ENCODE assay signal across 9 mouse cellular contexts in the genomic region with DNA sequence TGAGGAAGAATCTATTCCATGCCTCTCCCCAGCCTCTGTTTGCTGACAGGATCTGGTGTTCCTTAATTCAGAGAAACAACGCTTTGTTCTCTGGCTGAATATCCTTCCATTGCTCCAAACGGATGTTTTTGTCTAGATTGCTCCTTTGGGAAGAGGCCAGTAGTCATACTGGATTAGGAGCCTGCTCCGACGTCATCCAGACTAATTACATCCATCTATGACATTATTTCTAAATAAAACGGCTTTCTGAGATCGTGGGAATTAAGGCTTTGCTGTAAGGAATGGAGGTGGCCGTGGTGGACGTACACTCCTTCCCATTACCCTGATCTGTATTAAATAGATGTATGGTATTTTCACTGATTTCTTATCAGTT. TPM values are rescaled to one million over a fixed set of nuclear protein-coding genes. Genes with fewer than 3 reads are reported as not detected.
DNase-seq lines count a peak whose midpoint lies in the region; ATAC-seq and TF ChIP-seq lines count a peak whose summit lies in the region.
"Had no signal": no experiment of that assay in that cellular context is flagged by ENCODE, and none has a peak within 500 bp of the region (broad histone marks: within the 10 kb centered on the region; RNA-seq: fewer than 3 reads in every experiment).

No protein-coding gene starts in this region.

- H3K27ac ChIP-seq in gastrocnemius, adult 2 months = peak overlapping the region; percentile 69
- no peak overlapping the region for H3K27ac ChIP-seq in midbrain, embryonic 12.5 days (replicated peaks)
- H3K27ac ChIP-seq in midbrain, embryonic 11.5 days (ENCODE audit: low read depth, low read length) = no peak overlapping the region
- 0 out of 2 replicates have a peak overlapping the region, but pooled peaks have one; percentile 5 for H3K27ac ChIP-seq in heart, embryonic 16.5 days (ENCODE audit: low read length)
- H3K27ac ChIP-seq in midbrain, postnatal 0 days (ENCODE audit: low read depth, low read length) = no peak overlapping the region
- H3K27ac ChIP-seq: macrophage had no signal

- peak overlapping the region; percentile 50 for H3K4me3 ChIP-seq in gastrocnemius, adult 2 months
- H3K4me3 ChIP-seq in midbrain, embryonic 12.5 days = no peak overlapping the region
- no peak overlapping the region for H3K4me3 ChIP-seq in midbrain, embryonic 11.5 days (ENCODE audit: low read depth, low read length)
- H3K4me3 ChIP-seq in heart, embryonic 16.5 days (ENCODE audit: low read length) = no peak overlapping the region
- H3K4me3 ChIP-seq in midbrain, postnatal 0 days (ENCODE audit: low read depth, low read length) = no peak overlapping the region

- intact Hi-C loops in gastrocnemius, adult 2 months (cut with DNase I) = no loop called here
- intact Hi-C loops in left cerebral cortex, postnatal 4 days (cut with DNase I) = no loop called here

- ATAC-seq in midbrain, embryonic 12.5 days (ENCODE audit: low FRiP score, low read depth) = no peak
- ATAC-seq in midbrain, embryonic 11.5 days (ENCODE audit: low FRiP score) = no peak
- no peak; the same call in 1 of the 2 replicates for ATAC-seq in heart, embryonic 16.5 days (replicated peaks; ENCODE audit: extremely low read depth, insufficient read depth, low FRiP score)
- ATAC-seq in midbrain, postnatal 0 days (ENCODE audit: low FRiP score) = no peak

- WGBS in midbrain, embryonic 12.5 days = 43% methylated on average over 8 of the region's 8 CpGs
- WGBS in midbrain, embryonic 11.5 days = 46% methylated on average over 8 of the region's 8 CpGs
- WGBS in heart, embryonic 16.5 days = 44% methylated on average over 8 of the region's 8 CpGs
- WGBS in midbrain, postnatal 0 days = 34% methylated on average over 8 of the region's 8 CpGs

- 0 out of 2 replicates have a peak, but pooled peaks cover 5% of the 10 kb centered on the region for H3K4me1 ChIP-seq in midbrain, embryonic 12.5 days
- H3K4me1 ChIP-seq in midbrain, embryonic 11.5 days (ENCODE audit: control insufficient read depth, insufficient read depth, low read length) = no peaks in the 10 kb centered on the region; the same call in 1 of the 2 replicates
- H3K4me1 ChIP-seq in heart, embryonic 16.5 days (ENCODE audit: control insufficient read depth, insufficient read depth, low read length) = peaks cover 20% of the 10 kb centered on the region
- H3K4me1 ChIP-seq in midbrain, postnatal 0 days (ENCODE audit: insufficient read depth, low read length) = no peaks in the 10 kb centered on the region

- no peak for TF ChIP-seq CTCF in gastrocnemius, adult 2 months (IDR thresholded peaks at IDR 0.05)
- TF ChIP-seq CTCF in midbrain, postnatal 0 days (IDR thresholded peaks at IDR 0.05) = no peak

- no peaks in the 10 kb centered on the region for H3K27me3 ChIP-seq in midbrain, embryonic 12.5 days
- no peaks in the 10 kb centered on the region for H3K27me3 ChIP-seq in midbrain, embryonic 11.5 days (ENCODE audit: control insufficient read depth, insufficient read depth, low read length)
- H3K27me3 ChIP-seq in heart, embryonic 16.5 days (ENCODE audit: control insufficient read depth, insufficient read depth, low read length) = no peaks in the 10 kb centered on the region; the same call in 1 of the 2 replicates
- no peaks in the 10 kb centered on the region for H3K27me3 ChIP-seq in midbrain, postnatal 0 days (ENCODE audit: insufficient read depth, low read length)

- no peaks in the 10 kb centered on the region for H3K9me3 ChIP-seq in midbrain, embryonic 12.5 days
- no peaks in the 10 kb centered on the region for H3K9me3 ChIP-seq in midbrain, embryonic 11.5 days (ENCODE audit: control insufficient read depth, low read length)
- no peaks in the 10 kb centered on the region for H3K9me3 ChIP-seq in heart, embryonic 16.5 days (replicated peaks; ENCODE audit: control insufficient read depth, low read length)
- no peaks in the 10 kb centered on the region for H3K9me3 ChIP-seq in midbrain, postnatal 0 days (ENCODE audit: low read length)

- no peaks in the 10 kb centered on the region for H3K36me3 ChIP-seq in midbrain, embryonic 12.5 days
- H3K36me3 ChIP-seq in midbrain, embryonic 11.5 days (ENCODE audit: control insufficient read depth, insufficient read depth, low read length) = no peaks in the 10 kb centered on the region
- H3K36me3 ChIP-seq in heart, embryonic 16.5 days (ENCODE audit: control insufficient read depth, insufficient read depth) = no peaks in the 10 kb centered on the region
- no peaks in the 10 kb centered on the region for H3K36me3 ChIP-seq in midbrain, postnatal 0 days (ENCODE audit: insufficient read depth, low read length)

- no peak for DNase-seq in gastrocnemius, adult 2 months
- no peak for DNase-seq in gastrocnemius, postnatal 4 days (ENCODE audit: low spot score in 2 of 2)
- no peak for DNase-seq in midbrain, embryonic 11.5 days (ENCODE audit: low spot score, missing footprints)
- DNase-seq in midbrain, postnatal 0 days (ENCODE audit: low spot score) = peak; percentile 10
- no peak for DNase-seq in cerebellum, adult 11 months
- no peak for DNase-seq in left cerebral cortex, postnatal 4 days

- no peak overlapping the region for H3K9ac ChIP-seq in midbrain, embryonic 12.5 days (replicated peaks)
- H3K9ac ChIP-seq in midbrain, embryonic 11.5 days (ENCODE audit: low read length) = no peak overlapping the region
- H3K9ac ChIP-seq in heart, embryonic 16.5 days (ENCODE audit: low read length) = no peak overlapping the region
- no peak overlapping the region for H3K9ac ChIP-seq in midbrain, postnatal 0 days (replicated peaks; ENCODE audit: low read length, poor library complexity, severe bottlenecking)

- H3K4me2 ChIP-seq in midbrain, embryonic 12.5 days (replicated peaks) = 0 out of 2 replicates have a peak overlapping the region, but pooled peaks have one; percentile 6
- H3K4me2 ChIP-seq in midbrain, embryonic 11.5 days = no peak overlapping the region
- peak overlapping the region; percentile 23; the same call in 1 of the 2 replicates for H3K4me2 ChIP-seq in heart, embryonic 16.5 days (ENCODE audit: low read depth, low read length)
- H3K4me2 ChIP-seq in midbrain, postnatal 0 days (ENCODE audit: low read depth, low read length, poor library complexity, severe bottlenecking) = no peak overlapping the region

RNA-seq across cellular contexts. Expression of gene Morf4l1, which starts 10.3 kb away (rescaled TPM):
- 100 to 1,000 TPM; 189 to 208 TPM for total RNA-seq in gastrocnemius, adult 2 months (2021)
- 100 to 1,000 TPM; 264 to 265 TPM for total RNA-seq in gastrocnemius, postnatal 4 days (2021)
- polyA plus RNA-seq in midbrain, embryonic 12.5 days (2016; fragmentation: Nextera tagmentation; extraction: Ambion mirVana) = 544 and 551 TPM in 2 replicates
- 573 and 605 TPM in 2 replicates for polyA plus RNA-seq in midbrain, embryonic 11.5 days (2014; fragmentation: Nextera tagmentation; extraction: Ambion mirVana)
- 294 and 363 TPM in 2 replicates for polyA plus RNA-seq in heart, embryonic 16.5 days (2015; fragmentation: Nextera tagmentation; extraction: Ambion mirVana)
- 241 and 283 TPM in 2 replicates for total RNA-seq in midbrain, postnatal 0 days (2014; rRNA removed)
- polyA plus RNA-seq in midbrain, postnatal 0 days (2015; fragmentation: Nextera tagmentation; extraction: Ambion mirVana) = 652 and 688 TPM in 2 replicates
- 100 to 1,000 TPM; 436 to 445 TPM for total RNA-seq in left cerebral cortex, postnatal 4 days (2021)

RNA-seq across cellular contexts. Expression of gene Adamts7, which starts 38.0 kb away (rescaled TPM):
- total RNA-seq in gastrocnemius, adult 2 months (2021) = under 1 TPM; 0.41 to 0.59 TPM
- 10 to 100 TPM; 13.2 to 15.5 TPM for total RNA-seq in gastrocnemius, postnatal 4 days (2021)
- 24.0 and 25.7 TPM in 2 replicates for polyA plus RNA-seq in midbrain, embryonic 12.5 days (2016; fragmentation: Nextera tagmentation; extraction: Ambion mirVana)
- 11.4 and 11.5 TPM in 2 replicates for polyA plus RNA-seq in midbrain, embryonic 11.5 days (2014; fragmentation: Nextera tagmentation; extraction: Ambion mirVana)
- polyA plus RNA-seq in heart, embryonic 16.5 days (2015; fragmentation: Nextera tagmentation; extraction: Ambion mirVana) = 8.7 and 9.3 TPM in 2 replicates
- 8.9 and 12.5 TPM in 2 replicates for total RNA-seq in midbrain, postnatal 0 days (2014; rRNA removed)
- 2.5 and 3.1 TPM in 2 replicates for polyA plus RNA-seq in midbrain, postnatal 0 days (2015; fragmentation: Nextera tagmentation; extraction: Ambion mirVana)
- 10 to 100 TPM in 1 of 2 experiments, 1 to 10 TPM in 1; 7.3 to 10.8 TPM for total RNA-seq in left cerebral cortex, postnatal 4 days (2021)
- polyA plus RNA-seq: macrophage had no signal

Comparison
In these comparisons a context has a peak if more than half of its experiments do, and no peak if none do; other contexts are left out.
1. H3K4me2 ChIP-seq: peak in midbrain, embryonic 12.5 days (single experiment) and heart, embryonic 16.5 days (single experiment); none in midbrain, embryonic 11.5 days (single experiment) and midbrain, postnatal 0 days (single experiment).
2. H3K27ac ChIP-seq: peak in gastrocnemius, adult 2 months (single experiment) and heart, embryonic 16.5 days (single experiment); none in midbrain, embryonic 12.5 days (single experiment), midbrain, embryonic 11.5 days (single experiment) and midbrain, postnatal 0 days (single experiment).